Mouse (Mus musculus) spleen, adult 2 months (tissue): ENCODE results near the gene Stx16. TPM values are rescaled to one million over a fixed set of nuclear protein-coding genes. Genes with fewer than 3 reads are reported as not detected.

ENCODE experiments used
- DNase-seq, 2 experiments: peaks; one replicate each; pipeline versions ENCODE4 v3.0.0 to v3.0.0-alpha.2; 2012 to 2021; ENCODE audit warnings: low spot score in 2 of 2, low read depth in 1 of 2
- H3K27ac ChIP-seq: fragments of 200-500 bp; 2 replicates; pipeline ENCODE4 v1.5.1; 2012; ENCODE audit warnings: low read length, inconsistent platforms; ENCODE audit not compliant: insufficient read depth
- H3K27me3 ChIP-seq: fragments of 200-500 bp; 2 replicates; pipeline ENCODE4 v1.6.1; 2012; ENCODE audit warnings: mild to moderate bottlenecking, moderate library complexity, low read length, inconsistent platforms; ENCODE audit not compliant: control insufficient read depth, insufficient read depth
- H3K36me3 ChIP-seq: fragments of 200-500 bp; 2 replicates; pipeline ENCODE4 v1.6.1; 2012; ENCODE audit warnings: mild to moderate bottlenecking, low read length, inconsistent platforms; ENCODE audit not compliant: control insufficient read depth, insufficient read depth
- H3K4me1 ChIP-seq: fragments of 200-500 bp; 2 replicates; pipeline ENCODE4 v1.6.1; 2011; ENCODE audit warnings: inconsistent platforms; ENCODE audit not compliant: control insufficient read depth, insufficient read depth, insufficient read length
- H3K4me3 ChIP-seq: fragments of 200-500 bp; 2 replicates; pipeline ENCODE4 v1.5.1; 2011; ENCODE audit warnings: mild to moderate bottlenecking, inconsistent platforms; ENCODE audit not compliant: insufficient read depth, insufficient read length; ENCODE audit errors: extremely low read depth
- CTCF ChIP-seq: fragments of 200-500 bp; IDR thresholded peaks from 2 replicates; pipeline ENCODE4 v1.5.1; 2011; ENCODE audit warnings: mild to moderate bottlenecking, inconsistent platforms; ENCODE audit not compliant: insufficient read depth, insufficient read length, insufficient replicate concordance; ENCODE audit errors: extremely low read depth
- POLR2A ChIP-seq: fragments of 200-500 bp; IDR thresholded peaks from 2 replicates; pipeline ENCODE4 v1.6.1; 2011; ENCODE audit warnings: low read depth, low read length, inconsistent platforms
- WGBS: fragments of 180-500 bp; shearing (Covaris S2); methylation state at CpG from one replicate; pipeline ENCODE4 v1.1.7; 2018; 5-methylcytosine and 5-hydroxymethylcytosine counted together
- polyA plus RNA-seq: library from polyadenylated mRNA; depleted of rRNA; stranded (reverse); fragments of >200 nt; gene quantifications from 2 replicates; pipeline ENCODE4 v1.2.3, GENCODE M21; 2012; rRNA removed

Stx16 gene
- polyA plus RNA-seq, 1 experiment = 36.0 TPM

DNA sequence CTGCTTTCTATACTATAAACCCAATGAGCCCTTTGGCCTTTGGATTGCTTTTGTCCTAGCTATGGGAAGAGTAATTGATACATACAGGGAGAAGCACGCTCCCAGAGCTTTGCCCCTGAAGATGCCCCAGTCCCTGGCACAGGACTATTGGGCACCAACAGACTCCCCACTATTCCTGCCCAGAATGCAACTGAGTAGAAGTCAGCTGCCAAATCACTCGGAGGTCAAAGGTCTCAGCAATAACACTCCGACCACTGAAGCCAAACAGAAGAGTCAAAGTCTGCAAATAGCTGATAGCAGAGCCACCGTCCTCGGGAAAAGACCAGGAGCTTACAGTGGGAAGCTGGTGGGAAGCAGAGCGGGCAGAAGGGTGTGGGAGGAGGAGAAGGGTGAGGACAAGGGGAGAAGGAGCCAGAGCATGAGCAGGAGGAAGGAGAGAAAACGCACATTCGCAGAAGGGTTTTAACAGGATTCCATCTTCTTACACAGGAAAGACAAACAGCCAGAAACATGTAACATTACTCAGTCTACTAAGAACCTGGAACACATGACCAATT is 56.4 kb downstream of the Stx16 start:
- H3K36me3 ChIP-seq = no peaks in the 10 kb centered on the region
- H3K27ac ChIP-seq = no peak overlapping the region
- no peak for DNase-seq

More for the DNA sequence above, 56.4 kb downstream of the Stx16 start:
- WGBS = 87% methylated on average over 8 of the region's 8 CpGs
- H3K27me3 ChIP-seq = no peaks in the 10 kb centered on the region
- H3K4me3 ChIP-seq = no peak overlapping the region
- no peak for TF ChIP-seq POLR2A
- no peak for TF ChIP-seq CTCF
- H3K4me1 ChIP-seq = no peaks in the 10 kb centered on the region

Other genes with a start within 250 kb of the Stx16 start
- gene Npepl1, start 34.0 kb downstream of the Stx16 start, polyA plus RNA-seq = 92.6 and 125 TPM in 2 replicates
- 515 and 602 TPM in 2 replicates for gene Gnas, start 208.0 kb downstream of the Stx16 start, polyA plus RNA-seq